32 mouse cellular contexts compared by ENCODE assay signal in the genomic region with DNA sequence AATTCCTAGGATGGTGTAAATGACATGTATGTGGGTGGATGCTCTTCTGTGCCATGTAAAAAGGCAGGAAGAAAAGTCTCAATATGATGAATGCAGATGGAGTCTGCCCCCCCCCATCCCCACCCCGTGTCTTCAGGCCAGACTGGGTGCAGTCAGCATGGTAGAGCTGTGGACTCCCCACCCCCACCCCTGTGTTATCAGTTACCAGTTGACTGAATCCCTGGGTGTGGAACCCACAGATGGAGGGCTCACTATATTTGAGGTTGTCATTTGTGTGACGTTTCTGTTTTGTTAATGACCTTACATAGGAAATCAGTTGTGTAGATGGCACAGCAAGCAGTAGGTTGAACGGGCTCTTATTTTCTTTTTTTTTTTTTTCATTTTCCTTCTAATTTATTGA.
A peak's percentile ranks its signal among the peaks of the same experiment; 100 is the strongest.
DNase-seq lines count a peak whose midpoint lies in the region; ATAC-seq and TF ChIP-seq lines count a peak whose summit lies in the region.
"Had no signal": no experiment of that assay in that cellular context is flagged by ENCODE, and none has a peak within 500 bp of the region (broad histone marks: within the 10 kb centered on the region; RNA-seq: fewer than 3 reads in every experiment).

No protein-coding gene starts in this region.

- no peaks in the 10 kb centered on the region for H3K27me3 ChIP-seq in liver, embryonic 14.5 days (ENCODE audit: control insufficient read depth, insufficient read depth, low read length)
- H3K27me3 ChIP-seq: CH12.LX; embryonic facial prominence, embryonic 15.5 days; heart, embryonic 12.5 days; hindbrain, embryonic 13.5 days; limb, embryonic 15.5 days; lung, embryonic 15.5 days; midbrain, embryonic 15.5 days; neural tube, embryonic 15.5 days had no signal

- H3K4me3 ChIP-seq in liver, embryonic 14.5 days (ENCODE audit: insufficient read depth in 1 of 2, low read depth in 2 of 2, low read length in 2 of 2), result no peak overlapping the region
- H3K4me3 ChIP-seq in left cerebral cortex, adult 2 months, result no peak overlapping the region
- H3K4me3 ChIP-seq: embryonic facial prominence, embryonic 10.5 days; embryonic facial prominence, embryonic 15.5 days; heart, embryonic 12.5 days; hindbrain, embryonic 13.5 days; limb, embryonic 10.5 days; limb, embryonic 15.5 days; lung, embryonic 15.5 days; midbrain, embryonic 15.5 days; neural tube, embryonic 15.5 days had no signal

- 0 out of 2 replicates have a peak overlapping the region, but pooled peaks have one; percentile 5 for H3K9ac ChIP-seq in liver, embryonic 14.5 days (replicated peaks)
- H3K9ac ChIP-seq: embryonic facial prominence, embryonic 15.5 days; heart, embryonic 12.5 days; hindbrain, embryonic 13.5 days; limb, embryonic 15.5 days; lung, embryonic 15.5 days; midbrain, embryonic 15.5 days; neural tube, embryonic 15.5 days had no signal

- intact Hi-C loops in left cerebral cortex, adult 2 months (cut with DNase I), result no loop called here
- intact Hi-C loops in gastrocnemius, postnatal 14 days (cut with DNase I; ENCODE audit: low total_unique reads), result no loop called here

- peak; percentile 70 for TF ChIP-seq EP300 in liver, embryonic 14.5 days (IDR thresholded peaks at IDR 0.05; ENCODE audit: low read depth)

- peak overlapping the region; percentile 36 for H3K4me2 ChIP-seq in liver, embryonic 14.5 days (ENCODE audit: low read depth)
- H3K4me2 ChIP-seq: embryonic facial prominence, embryonic 15.5 days; heart, embryonic 12.5 days; hindbrain, embryonic 13.5 days; limb, embryonic 15.5 days; lung, embryonic 15.5 days; midbrain, embryonic 15.5 days; neural tube, embryonic 15.5 days had no signal

- no peaks in the 10 kb centered on the region for H3K9me3 ChIP-seq in liver, embryonic 14.5 days (ENCODE audit: control insufficient read depth, low read length)
- H3K9me3 ChIP-seq: embryonic facial prominence, embryonic 10.5 days; embryonic facial prominence, embryonic 15.5 days; heart, embryonic 12.5 days; hindbrain, embryonic 13.5 days; limb, embryonic 10.5 days; limb, embryonic 15.5 days; lung, embryonic 15.5 days; midbrain, embryonic 15.5 days; neural tube, embryonic 15.5 days had no signal

- peak overlapping the region; percentile 6; the same call in 1 of the 2 replicates for H3K27ac ChIP-seq in liver, embryonic 14.5 days
- no peak overlapping the region for H3K27ac ChIP-seq in left cerebral cortex, adult 2 months
- H3K27ac ChIP-seq: embryonic facial prominence, embryonic 10.5 days; embryonic facial prominence, embryonic 15.5 days; hindbrain, embryonic 13.5 days; limb, embryonic 10.5 days; limb, embryonic 15.5 days; lung, embryonic 15.5 days; midbrain, embryonic 15.5 days; neural tube, embryonic 15.5 days had no signal

- no peaks in the 10 kb centered on the region for H3K36me3 ChIP-seq in liver, embryonic 14.5 days (replicated peaks; ENCODE audit: control insufficient read depth, insufficient read depth, low read depth)
- H3K36me3 ChIP-seq: midbrain, embryonic 15.5 days had no signal

- WGBS in liver, embryonic 14.5 days (ENCODE audit: insufficient replicate concordance), result 26% methylated on average over 3 of the region's 3 CpGs

- peak; percentile 25 for DNase-seq in c-Kit-positive CD71-positive TER-119-negative erythroid progenitor cells, embryonic 14.5 days (ENCODE audit: low read depth)
- DNase-seq in liver, embryonic 14.5 days (ENCODE audit: low read depth in 3 of 3, low spot score in 3 of 3), result peak; percentile 49 to 63 (median 56)
- DNase-seq in left cerebral cortex, adult 2 months (ENCODE audit: extremely low spot score in 1 of 2, low spot score in 2 of 2), result no peak
- DNase-seq in gastrocnemius, postnatal 14 days, result no peak
- no peak for DNase-seq in spleen, postnatal 10 days (ENCODE audit: low spot score in 2 of 2)
- DNase-seq: adrenal gland, adult 8-10 months; cerebellum, adult 18-20 months; cerebellum, postnatal 14 days; gastrocnemius, postnatal 25 days; heart, adult 18-20 months; heart, postnatal 4 days; kidney, adult 9 months; kidney, postnatal 10 days; layer of hippocampus, postnatal 36 days; retina, postnatal 1 day; right cerebral cortex, postnatal 14 days; spleen, adult 18-20 months; thymus, postnatal 25 days had no signal

- peak; percentile 79 for ATAC-seq in erythroid progenitor cell, adult 5-6 weeks (replicated peaks; ENCODE audit: low FRiP score, poor library complexity, severe bottlenecking)
- ATAC-seq in liver, embryonic 14.5 days (ENCODE audit: insufficient read depth), result peak; percentile 95
- peak; percentile 72 for ATAC-seq in megakaryocyte-erythroid progenitor cell, adult 5-6 weeks (replicated peaks; ENCODE audit: low FRiP score, low TSS enrichment, poor library complexity, severe bottlenecking)
- ATAC-seq: forebrain, embryonic 14.5 days; intestine, embryonic 16.5 days; midbrain, embryonic 15.5 days had no signal

- peaks cover 13 to 16% of the 10 kb centered on the region in 2 experiments for H3K4me1 ChIP-seq in liver, embryonic 14.5 days (replicated peaks; ENCODE audit: control insufficient read depth in 2 of 2, insufficient read depth in 2 of 2, low read length in 1 of 2)
- H3K4me1 ChIP-seq: limb, embryonic 10.5 days; lung, embryonic 15.5 days had no signal

- TF ChIP-seq CTCF in liver, embryonic 14.5 days (IDR thresholded peaks at IDR 0.05; ENCODE audit: low read depth), result no peak
- TF ChIP-seq CTCF in left cerebral cortex, adult 2 months (IDR thresholded peaks at IDR 0.05), result no peak

Comparison
In these comparisons a context has a peak if more than half of its experiments do, and no peak if none do; other contexts are left out.
1. DNase-seq: peak in c-Kit-positive CD71-positive TER-119-negative erythroid progenitor cells, embryonic 14.5 days (single experiment) and liver, embryonic 14.5 days (3 of 3); none in left cerebral cortex, adult 2 months (0 of 2), gastrocnemius, postnatal 14 days (single experiment) and spleen, postnatal 10 days (0 of 2).
2. Peak in every context shown above with its lines, with median percentiles within 50 percentile points of each other: ATAC-seq.